Mouse (Mus musculus) kidney, postnatal 0 days (tissue): ENCODE data around the gene Itch. TPM values are rescaled to one million over a fixed set of nuclear protein-coding genes. Genes with fewer than 3 reads are reported as not detected.
"Not testable (repeated sequence)": the region's sequence is repeated elsewhere in the genome, so short reads cannot be mapped to it uniquely, and the experiment has no call there.

Experiments
- ATAC-seq: fragments of 200-750 bp; cut with Nextera tagmentation; replicated peaks from 2 replicates; pipeline ENCODE4 v1.8.0; 2017; ENCODE audit warnings: low read depth, moderate number of reproducible peaks, moderate TSS enrichment, moderate library complexity; ENCODE audit not compliant: low FRiP score
- DNase-seq: peaks from one replicate; pipeline ENCODE4 v3.0.0-alpha.2; 2016; ENCODE audit warnings: low spot score
- H3K27ac ChIP-seq: fragments of 300-500 bp; sonication (generic); 2 replicates; pipeline ENCODE4 v1.5.1; 2014; ENCODE audit warnings: mild to moderate bottlenecking
- H3K27me3 ChIP-seq: fragments of 300-500 bp; sonication (generic); 2 replicates; pipeline ENCODE4 v1.6.1; 2014; ENCODE audit warnings: low read length, mixed read lengths; ENCODE audit not compliant: insufficient read depth
- H3K36me3 ChIP-seq: fragments of 300-500 bp; sonication (generic); 2 replicates; pipeline ENCODE4 v1.6.1; 2014; ENCODE audit warnings: low read length, mixed read lengths; ENCODE audit not compliant: insufficient read depth
- H3K4me1 ChIP-seq: fragments of 300-500 bp; sonication (generic); replicated peaks from 2 replicates; pipeline ENCODE4 v1.6.1; 2014; ENCODE audit warnings: antibody characterized with exemption, low read length, mixed read lengths; ENCODE audit not compliant: insufficient read depth
- H3K4me2 ChIP-seq: fragments of 300-500 bp; sonication (generic); 2 replicates; pipeline ENCODE4 v1.6.1; 2014; ENCODE audit warnings: mild to moderate bottlenecking, low read length, moderate library complexity, mixed read lengths
- H3K4me3 ChIP-seq: fragments of 300-500 bp; sonication (generic); replicated peaks from 2 replicates; pipeline ENCODE4 v1.5.1; 2014; ENCODE audit warnings: low read depth, low read length
- H3K9ac ChIP-seq: fragments of 300-500 bp; sonication (generic); 2 replicates; pipeline ENCODE4 v1.6.1; 2014; ENCODE audit warnings: low read depth, low read length
- H3K9me3 ChIP-seq: fragments of 300-500 bp; sonication (generic); replicated peaks from 2 replicates; pipeline ENCODE4 v1.6.1; 2016; ENCODE audit warnings: low read length, inconsistent platforms, mixed read lengths
- CTCF ChIP-seq: IDR thresholded peaks from 2 replicates; pipeline ENCODE4 v1.5.1; 2016; ENCODE audit warnings: antibody characterized with exemption, low read depth, mild to moderate bottlenecking, moderate library complexity
- WGBS: fragments of 180-500 bp; shearing (Covaris S2); extraction: QIAGEN DNeasy Blood & Tissue Kit; methylation state at CpG from one replicate; pipeline ENCODE4 v1.1.7; 2014; 5-methylcytosine and 5-hydroxymethylcytosine counted together
- polyA plus RNA-seq: library from polyadenylated mRNA; unstranded; fragments of >200 nt; fragmentation: Nextera tagmentation; extraction: Ambion mirVana; gene quantifications from 2 replicates; pipeline ENCODE4 v1.2.1, GENCODE M21; 2015

Itch gene
- polyA plus RNA-seq, 1 experiment from 2014 or later: 28.6 TPM

GRCm38 (mm10) chr2:155140986-155141385, 7.7 kb downstream of the Itch start:
- WGBS: 89% methylated on average over 5 of the region's 5 CpGs
- Histone ChIP-seq H3K9me3 (no peaks in the 10 kb centered on the region), H3K27me3 (no peaks in the 10 kb centered on the region), H3K4me1 (no peaks in the 10 kb centered on the region), H3K9ac (no peak overlapping the region), H3K4me2 (no peak overlapping the region), H3K4me3 (no peak overlapping the region), H3K36me3 (peaks cover 17% of the 10 kb centered on the region), H3K27ac (no peak overlapping the region)
- no peak for ATAC-seq
- no peak for TF ChIP-seq CTCF
- no peak for DNase-seq

GRCm38 (mm10) chr2:155142025-155142555, 8.8 kb downstream of the Itch start:
- no peak for ATAC-seq
- DNase-seq: no peak
- Histone ChIP-seq H3K9me3 (no peaks in the 10 kb centered on the region), H3K4me3 (no peak overlapping the region), H3K36me3 (peaks cover 27% of the 10 kb centered on the region), H3K27me3 (no peaks in the 10 kb centered on the region), H3K4me1 (no peaks in the 10 kb centered on the region), H3K4me2 (no peak overlapping the region), H3K27ac (no peak overlapping the region), H3K9ac (no peak overlapping the region)
- no peak for TF ChIP-seq CTCF

- not testable (repeated sequence) for H3K9ac ChIP-seq, H3K9me3 ChIP-seq, DNase-seq, H3K27me3 ChIP-seq, ATAC-seq, H3K4me1 ChIP-seq, H3K27ac ChIP-seq, H3K4me2 ChIP-seq, H3K4me3 ChIP-seq
- H3K36me3 ChIP-seq: peaks cover 17% of the 10 kb centered on the region
Measured at GRCm38 (mm10) chr2:155149296-155149695, 16.0 kb downstream of the Itch start.

GRCm38 (mm10) chr2:155207419-155207818, 74.1 kb downstream of the Itch start:
- peak; percentile 68 for TF ChIP-seq CTCF
- DNase-seq (peak; percentile 46), ATAC-seq (no peak)
- H3K27ac ChIP-seq: no peak overlapping the region
- no peak overlapping the region for H3K4me3 ChIP-seq
- H3K9me3 ChIP-seq: no peaks in the 10 kb centered on the region
- peaks cover 40% of the 10 kb centered on the region for H3K36me3 ChIP-seq
- no peak overlapping the region for H3K4me2 ChIP-seq
- no peak overlapping the region for H3K9ac ChIP-seq
- H3K27me3 ChIP-seq: no peaks in the 10 kb centered on the region
- 86% methylated on average over 2 of the region's 2 CpGs for WGBS
- no peaks in the 10 kb centered on the region for H3K4me1 ChIP-seq

DNA sequence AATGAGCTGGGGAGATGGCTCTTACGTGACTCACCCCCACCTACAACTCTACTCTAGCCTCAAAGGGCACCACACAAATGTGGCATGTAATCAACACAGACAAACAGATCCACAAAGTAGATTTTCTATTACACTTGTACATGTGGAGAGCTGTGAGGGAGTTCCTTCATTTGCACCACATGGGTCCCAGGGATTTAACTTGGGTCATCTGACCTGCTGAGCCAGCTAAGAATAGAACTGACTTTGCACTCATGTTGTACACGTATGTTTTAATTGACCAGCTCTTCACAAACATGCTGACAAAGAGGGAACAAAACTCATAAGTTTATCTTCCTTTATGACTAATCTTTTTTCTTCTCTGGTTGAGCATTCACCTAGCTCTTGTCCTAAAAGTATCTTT, 89.8 kb downstream of the Itch start:
- ATAC-seq: no peak
- WGBS: 74% methylated on average over 2 of the region's 2 CpGs
- H3K27me3 ChIP-seq: no peaks in the 10 kb centered on the region

GRCm38 (mm10) chr2:155224721-155225120, 91.4 kb downstream of the Itch start:
- H3K9ac ChIP-seq: no peak overlapping the region
- no peak for TF ChIP-seq CTCF

More for the DNA sequence above, 89.8 kb downstream of the Itch start:
- Histone ChIP-seq H3K9ac (no peak overlapping the region), H3K4me3 (no peak overlapping the region), H3K27ac (no peak overlapping the region), H3K9me3 (no peaks in the 10 kb centered on the region), H3K4me2 (no peak overlapping the region), H3K36me3 (peaks cover 54% of the 10 kb centered on the region), H3K4me1 (no peaks in the 10 kb centered on the region)
- TF ChIP-seq CTCF: no peak
- no peak for DNase-seq

GRCm38 (mm10) chr2:155235746-155236361, 102.5 kb downstream of the Itch start:
- H3K36me3 ChIP-seq: no peaks in the 10 kb centered on the region
- 4% methylated on average over 13 of the region's 13 CpGs for WGBS

More at GRCm38 (mm10) chr2:155224721-155225120, 91.4 kb downstream of the Itch start:
- ATAC-seq: no peak
- H3K4me1 ChIP-seq: no peaks in the 10 kb centered on the region
- H3K27ac ChIP-seq: no peak overlapping the region
- no peak overlapping the region for H3K4me3 ChIP-seq
- H3K27me3 ChIP-seq: no peaks in the 10 kb centered on the region
- H3K36me3 ChIP-seq: peaks cover 43% of the 10 kb centered on the region
- no peaks in the 10 kb centered on the region for H3K9me3 ChIP-seq
- no peak for DNase-seq
- WGBS: 90% methylated on average over 7 of the region's 7 CpGs
- no peak overlapping the region for H3K4me2 ChIP-seq

More at GRCm38 (mm10) chr2:155235746-155236361, 102.5 kb downstream of the Itch start:
- peak; percentile 93 for DNase-seq
- Histone ChIP-seq H3K9ac (peak overlapping the region; percentile 73), H3K9me3 (no peaks in the 10 kb centered on the region), H3K4me3 (peak overlapping the region; percentile 85), H3K4me1 (peaks cover 11% of the 10 kb centered on the region), H3K27me3 (no peaks in the 10 kb centered on the region), H3K27ac (peak overlapping the region; percentile 91), H3K4me2 (peak overlapping the region; percentile 77)
- peak; percentile 85 for ATAC-seq
- no peak for TF ChIP-seq CTCF
